Mouse (Mus musculus) small intestine, adult 2 months (tissue): ENCODE measurements around the gene Mis12.

Experiments
- CTCF ChIP-seq: fragments of 200-500 bp; IDR thresholded peaks from 2 replicates; pipeline ENCODE4 v1.5.1; 2012; ENCODE audit warnings: low read depth, mild to moderate bottlenecking, control low read depth, inconsistent platforms, low read length, moderate library complexity, mixed read lengths; ENCODE audit not compliant: insufficient replicate concordance, insufficient read length; ENCODE audit errors: extremely low read depth
- POLR2A ChIP-seq: fragments of 200-500 bp; IDR thresholded peaks from 2 replicates; pipeline ENCODE4 v1.6.1; 2012; ENCODE audit warnings: low read depth, mild to moderate bottlenecking, control low read depth, inconsistent platforms, low read length, moderate library complexity

DNA sequence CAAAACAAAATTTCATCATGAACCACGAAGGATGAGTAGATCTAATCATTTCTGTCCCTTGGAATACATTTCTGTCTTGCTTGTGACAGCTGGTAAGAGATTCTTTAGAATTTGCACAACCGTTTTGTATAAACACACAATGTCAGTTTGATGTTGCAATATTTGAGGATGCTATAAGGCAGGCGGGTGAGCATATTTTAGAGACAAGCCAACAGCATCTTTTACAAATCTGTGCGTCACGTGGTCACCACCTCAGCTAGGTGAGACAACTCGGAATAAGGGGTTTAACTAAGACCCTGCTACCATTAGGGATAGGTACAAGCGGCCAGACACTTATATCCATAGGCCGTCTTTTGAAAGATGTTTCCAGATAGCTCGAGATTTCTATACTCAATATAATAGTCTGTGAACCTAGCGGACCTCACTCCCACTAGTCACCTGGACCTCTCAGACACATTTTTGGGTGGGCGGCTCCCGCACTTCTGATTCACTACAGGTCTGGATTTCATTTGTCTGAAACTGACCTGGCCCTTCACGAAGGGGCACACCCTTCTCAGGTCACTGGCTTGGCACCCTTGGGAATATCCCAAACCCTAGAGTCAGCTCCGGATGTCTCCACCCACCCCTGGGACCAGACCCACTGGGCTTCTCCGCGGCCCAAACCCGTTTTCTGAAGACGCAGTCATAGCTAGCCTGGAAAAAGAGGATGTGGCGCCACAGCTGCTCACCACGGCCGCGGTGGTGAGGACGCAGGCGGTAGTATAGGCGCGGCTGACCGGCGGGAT, 803 bp upstream of the Mis12 start:
- TF ChIP-seq CTCF (no peak), POLR2A (no peak; the same call in 1 of the 2 replicates)
